Mouse (Mus musculus): ENCODE measurements around the gene Txndc2.

The Txndc2 gene

GRCm38 (mm10) chr17:65611721-65612120 is 30.2 kb downstream of the Txndc2 start:
- no peak for DNase-seq

GRCm38 (mm10) chr17:65608743-65609142 is 33.2 kb downstream of the Txndc2 start:
- DNase-seq = no peak

- DNase-seq = no peak
These were observed 33.7 kb downstream of the Txndc2 start for GRCm38 (mm10) chr17:65608312-65608687.

GRCm38 (mm10) chr17:65607574-65608311 is 34.2 kb downstream of the Txndc2 start:
- peak; percentile 18 for DNase-seq

- no peak for DNase-seq
These were observed 36.0 kb downstream of the Txndc2 start for GRCm38 (mm10) chr17:65606014-65606413.

GRCm38 (mm10) chr17:65604892-65605291 is 37.1 kb downstream of the Txndc2 start:
- DNase-seq = no peak

GRCm38 (mm10) chr17:65604315-65604714 is 37.7 kb downstream of the Txndc2 start:
- no peak for DNase-seq

GRCm38 (mm10) chr17:65597857-65598486 is 44.0 kb downstream of the Txndc2 start:
- DNase-seq = no peak

GRCm38 (mm10) chr17:65594687-65595086 is 47.3 kb downstream of the Txndc2 start:
- DNase-seq = no peak
